Mouse (Mus musculus): ENCODE measurements around the gene Coq2. TPM values are rescaled to one million over a fixed set of nuclear protein-coding genes. Genes with fewer than 3 reads are reported as not detected.

Gene Coq2
- total and polyA plus RNA-seq, 3 experiments: 21.7 to 47.1 (median 29.5) TPM

- H3K4me3 ChIP-seq (ENCODE audit: low read depth, low read length): no peak overlapping the region
- H3K36me3 ChIP-seq (replicated peaks): no peaks in the 10 kb centered on the region
- no peak for DNase-seq (ENCODE audit: low spot score)
- TF ChIP-seq POLR2AphosphoS5 (IDR thresholded peaks at IDR 0.05; ENCODE audit: insufficient replicate concordance, low read depth, low read length) (no peak), TAL1 (conservative IDR thresholded peaks at IDR 0.05; ENCODE audit: low read depth, low read length) (no peak), CTCF (IDR thresholded peaks at IDR 0.05; ENCODE audit: low read depth, low read length) (no peak), GATA1 (IDR thresholded peaks at IDR 0.05; ENCODE audit: borderline replicate concordance, low read length) (no peak), GATA2 (IDR thresholded peaks at IDR 0.05; ENCODE audit: borderline replicate concordance, low read depth, low read length) (no peak)
- ATAC-seq (ENCODE audit: extremely low read depth, insufficient number of reproducible peaks, low FRiP score, poor library complexity, severe bottlenecking): no peak
- peaks cover 57% of the 10 kb centered on the region for H3K27me3 ChIP-seq (ENCODE audit: insufficient read depth, low read length)
- H3K9me3 ChIP-seq (replicated peaks): no peaks in the 10 kb centered on the region
- H3K4me1 ChIP-seq (ENCODE audit: insufficient read depth, low read depth, low read length): peaks cover 19% of the 10 kb centered on the region
Measured at GRCm38 (mm10) chr5:100621876-100622508, 52.9 kb downstream of the Coq2 start.

DNA sequence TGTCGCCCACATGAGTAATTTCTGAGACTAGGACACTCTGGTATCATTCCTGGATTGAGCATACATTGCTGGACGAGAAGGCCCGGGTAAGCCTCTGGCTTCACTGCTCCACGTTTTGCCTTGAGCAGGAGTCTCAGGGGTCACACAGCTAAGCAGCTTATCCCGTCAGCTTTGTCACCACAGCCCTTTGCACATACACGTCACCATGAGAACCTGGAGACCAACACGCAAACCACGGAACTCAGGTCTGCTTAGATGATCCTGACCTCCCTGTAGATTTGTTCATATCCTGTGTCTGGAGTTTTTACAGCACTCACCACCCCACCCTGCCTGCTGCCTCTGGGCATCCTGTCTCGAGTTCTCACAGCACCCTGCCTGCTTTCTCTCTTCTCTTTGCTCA, 54.0 kb downstream of the Coq2 start:
- no peaks in the 10 kb centered on the region for H3K36me3 ChIP-seq (replicated peaks)
- TF ChIP-seq GATA1 (IDR thresholded peaks at IDR 0.05; ENCODE audit: borderline replicate concordance, low read length): no peak
- no peak for TF ChIP-seq TAL1 (conservative IDR thresholded peaks at IDR 0.05; ENCODE audit: low read depth, low read length)
- TF ChIP-seq GATA2 (IDR thresholded peaks at IDR 0.05; ENCODE audit: borderline replicate concordance, low read depth, low read length): no peak
- no peak for TF ChIP-seq POLR2AphosphoS5 (IDR thresholded peaks at IDR 0.05; ENCODE audit: insufficient replicate concordance, low read depth, low read length)
- no peak for TF ChIP-seq CTCF (IDR thresholded peaks at IDR 0.05; ENCODE audit: low read depth, low read length)
- ATAC-seq (ENCODE audit: extremely low read depth, insufficient number of reproducible peaks, low FRiP score, poor library complexity, severe bottlenecking) (no peak), DNase-seq (ENCODE audit: low spot score) (no peak)
- peaks cover 61% of the 10 kb centered on the region for H3K27me3 ChIP-seq (ENCODE audit: insufficient read depth, low read length)
- H3K4me3 ChIP-seq (ENCODE audit: low read depth, low read length): no peak overlapping the region
- peaks cover 19% of the 10 kb centered on the region for H3K4me1 ChIP-seq (ENCODE audit: insufficient read depth, low read depth, low read length)
- no peaks in the 10 kb centered on the region for H3K9me3 ChIP-seq (replicated peaks)

GRCm38 (mm10) chr5:100619586-100620275, 55.2 kb downstream of the Coq2 start:
- Histone ChIP-seq H3K4me3 (ENCODE audit: low read depth, low read length) (no peak overlapping the region), H3K36me3 (replicated peaks) (no peaks in the 10 kb centered on the region), H3K9me3 (replicated peaks) (no peaks in the 10 kb centered on the region), H3K27me3 (ENCODE audit: insufficient read depth, low read length) (peaks cover 59% of the 10 kb centered on the region), H3K4me1 (ENCODE audit: insufficient read depth, low read depth, low read length) (peaks cover 6% of the 10 kb centered on the region)
- DNase-seq (ENCODE audit: low spot score) (no peak), ATAC-seq (ENCODE audit: extremely low read depth, insufficient number of reproducible peaks, low FRiP score, poor library complexity, severe bottlenecking) (no peak)
- no peak for TF ChIP-seq TAL1 (conservative IDR thresholded peaks at IDR 0.05; ENCODE audit: low read depth, low read length)
- TF ChIP-seq POLR2AphosphoS5 (IDR thresholded peaks at IDR 0.05; ENCODE audit: insufficient replicate concordance, low read depth, low read length): no peak
- no peak for TF ChIP-seq GATA1 (IDR thresholded peaks at IDR 0.05; ENCODE audit: borderline replicate concordance, low read length)

DNA sequence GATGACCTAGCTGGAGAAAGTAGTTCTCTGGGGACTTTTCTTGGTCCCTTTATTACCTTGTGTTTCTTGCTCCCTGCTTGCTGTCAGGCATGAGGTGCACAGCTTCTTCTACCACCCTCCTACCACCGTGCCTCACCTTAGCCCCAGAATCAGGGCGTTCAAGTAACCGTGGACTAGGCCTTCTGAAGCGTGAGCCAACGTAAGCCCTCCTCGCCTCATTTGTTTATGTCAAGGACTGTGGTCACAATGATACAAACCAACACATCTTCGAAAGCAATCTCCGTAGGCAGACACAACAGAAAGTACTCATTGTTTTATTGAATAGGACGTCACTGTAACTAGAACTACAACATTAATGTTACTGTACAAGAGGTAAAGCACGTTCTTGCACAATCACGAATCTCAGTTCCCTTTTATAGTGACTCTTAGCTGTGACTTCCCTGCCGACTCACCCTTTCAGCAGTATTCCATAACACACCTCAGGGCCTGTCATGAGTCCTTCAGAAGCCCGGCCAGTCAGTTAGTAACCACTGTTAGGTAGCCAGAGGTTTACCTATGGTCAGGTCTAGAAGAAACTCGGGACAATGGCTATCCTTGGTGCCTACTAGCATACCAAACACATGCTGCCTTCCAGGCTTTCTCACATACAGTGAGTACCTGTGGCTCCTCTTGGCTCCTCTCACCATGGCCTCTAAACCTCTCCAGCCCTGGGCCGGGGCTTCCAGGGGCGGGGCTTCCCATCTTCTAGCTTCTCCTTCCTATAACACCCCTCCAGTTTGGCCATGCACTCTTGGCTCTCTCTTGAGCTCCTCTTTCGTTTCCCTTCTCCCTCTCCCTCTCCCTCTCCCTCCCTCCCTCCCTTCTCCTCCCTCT, 60.8 kb downstream of the Coq2 start:
- Histone ChIP-seq H3K36me3 (replicated peaks) (no peaks in the 10 kb centered on the region), H3K4me1 (ENCODE audit: insufficient read depth, low read depth, low read length) (no peaks in the 10 kb centered on the region), H3K9me3 (replicated peaks) (no peaks in the 10 kb centered on the region), H3K27me3 (ENCODE audit: insufficient read depth, low read length) (peaks cover 25% of the 10 kb centered on the region), H3K4me3 (ENCODE audit: low read depth, low read length) (no peak overlapping the region)
- ATAC-seq (ENCODE audit: extremely low read depth, insufficient number of reproducible peaks, low FRiP score, poor library complexity, severe bottlenecking): no peak
- DNase-seq (ENCODE audit: low spot score): no peak
- TF ChIP-seq GATA2 (IDR thresholded peaks at IDR 0.05; ENCODE audit: borderline replicate concordance, low read depth, low read length) (no peak), CTCF (IDR thresholded peaks at IDR 0.05; ENCODE audit: low read depth, low read length) (no peak), GATA1 (IDR thresholded peaks at IDR 0.05; ENCODE audit: borderline replicate concordance, low read length) (no peak), TAL1 (conservative IDR thresholded peaks at IDR 0.05; ENCODE audit: low read depth, low read length) (no peak), POLR2AphosphoS5 (IDR thresholded peaks at IDR 0.05; ENCODE audit: insufficient replicate concordance, low read depth, low read length) (no peak)

DNA sequence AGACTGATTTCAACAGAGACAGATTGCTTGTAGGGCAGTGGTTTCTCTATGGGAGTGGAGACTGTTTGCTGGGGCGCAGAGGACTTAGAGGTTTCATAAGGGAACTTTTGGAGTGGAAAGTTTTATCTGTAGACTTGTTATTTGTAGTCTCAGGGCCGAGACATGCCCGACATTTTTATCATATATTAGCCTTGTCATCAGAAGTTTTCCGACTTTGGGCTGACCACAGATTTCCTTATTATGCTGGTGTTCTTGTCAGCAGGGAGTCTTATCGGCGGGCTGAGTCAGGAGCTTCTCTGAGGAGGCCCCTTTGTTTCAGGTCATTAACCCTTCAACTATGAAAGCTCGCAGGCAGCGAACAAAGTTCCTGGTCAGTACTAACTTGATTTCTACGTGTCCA, 67.1 kb downstream of the Coq2 start:
- no peak overlapping the region for H3K4me3 ChIP-seq (ENCODE audit: low read depth, low read length)
- no peaks in the 10 kb centered on the region for H3K36me3 ChIP-seq (replicated peaks)
- peaks cover 23% of the 10 kb centered on the region for H3K27me3 ChIP-seq (ENCODE audit: insufficient read depth, low read length)
- TF ChIP-seq TAL1 (conservative IDR thresholded peaks at IDR 0.05; ENCODE audit: low read depth, low read length) (no peak), GATA1 (IDR thresholded peaks at IDR 0.05; ENCODE audit: borderline replicate concordance, low read length) (no peak), GATA2 (IDR thresholded peaks at IDR 0.05; ENCODE audit: borderline replicate concordance, low read depth, low read length) (no peak), CTCF (IDR thresholded peaks at IDR 0.05; ENCODE audit: low read depth, low read length) (no peak), POLR2AphosphoS5 (IDR thresholded peaks at IDR 0.05; ENCODE audit: insufficient replicate concordance, low read depth, low read length) (no peak)
- ATAC-seq (ENCODE audit: extremely low read depth, insufficient number of reproducible peaks, low FRiP score, poor library complexity, severe bottlenecking) (no peak), DNase-seq (ENCODE audit: low spot score) (no peak)
- no peaks in the 10 kb centered on the region for H3K4me1 ChIP-seq (ENCODE audit: insufficient read depth, low read depth, low read length)
- H3K9me3 ChIP-seq (replicated peaks): no peaks in the 10 kb centered on the region
